Mouse (Mus musculus) heart, postnatal 0 days (tissue): ENCODE data around the gene Sorcs2.

Experiments
- CTCF ChIP-seq: IDR thresholded peaks from 2 replicates; pipeline ENCODE4 v1.5.1; 2016; ENCODE audit warnings: antibody characterized with exemption, control low read depth, low read depth
- EP300 ChIP-seq: IDR thresholded peaks from 2 replicates; pipeline ENCODE4 v1.6.1; 2016; ENCODE audit warnings: antibody characterized with exemption, low read depth

- TF ChIP-seq CTCF (no peak), EP300 (no peak)
Measured at GRCm38 (mm10) chr5:36144560-36144959, 253.4 kb downstream of the Sorcs2 start.
